Comparison of ENCODE assay signal across 25 mouse cellular contexts in the genomic region with DNA sequence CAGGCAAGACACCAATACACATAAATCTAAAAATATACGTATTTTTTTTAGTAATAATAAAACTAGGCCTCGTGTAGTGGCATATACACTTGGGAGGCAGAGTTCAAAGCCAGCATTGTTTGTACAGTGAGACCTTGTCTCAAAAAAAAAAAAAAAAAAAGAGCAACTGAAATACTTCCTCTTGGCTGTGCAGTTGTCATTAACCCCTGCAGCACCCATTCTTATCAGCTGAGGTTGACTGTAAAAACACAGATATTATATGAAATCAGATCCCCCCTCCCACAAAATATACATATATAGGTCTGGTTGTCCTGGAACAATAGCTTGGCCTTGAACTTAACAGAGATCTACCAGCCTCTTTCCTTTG. TPM values are rescaled to one million over a fixed set of nuclear protein-coding genes. Genes with fewer than 3 reads are reported as not detected.
DNase-seq lines count a peak whose midpoint lies in the region; ATAC-seq lines count a peak whose summit lies in the region.
"Had no signal": no experiment of that assay in that cellular context is flagged by ENCODE, and none has a peak within 500 bp of the region (broad histone marks: within the 10 kb centered on the region; RNA-seq: fewer than 3 reads in every experiment).

No protein-coding gene starts in this region.

- WGBS in kidney, embryonic 16.5 days: 15% methylated on average over 2 of the region's 2 CpGs
- 17% methylated on average over 2 of the region's 2 CpGs for WGBS in macrophage (ENCODE audit: missing documents)

- intact Hi-C loops in heart, postnatal 25 days (cut with DNase I): no loop called here

- H3K27ac ChIP-seq in kidney, embryonic 16.5 days (ENCODE audit: low read length): 0 out of 2 replicates have a peak overlapping the region, but pooled peaks have one; percentile 10
- H3K27ac ChIP-seq in macrophage: peak overlapping the region; percentile 69
- H3K27ac ChIP-seq: embryonic facial prominence, embryonic 12.5 days; forebrain, embryonic 15.5 days; heart, embryonic 10.5 days; hindbrain, embryonic 15.5 days had no signal

- H3K36me3 ChIP-seq in kidney, embryonic 16.5 days (ENCODE audit: insufficient read depth, low read length): peaks cover 37% of the 10 kb centered on the region
- H3K36me3 ChIP-seq in macrophage (ENCODE audit: inconsistent target): peaks cover 29% of the 10 kb centered on the region

- no peak for ATAC-seq in kidney, embryonic 16.5 days (ENCODE audit: low FRiP score, low TSS enrichment)
- ATAC-seq: forebrain, embryonic 15.5 days had no signal

- H3K9me3 ChIP-seq in kidney, embryonic 16.5 days (ENCODE audit: low read length): no peaks in the 10 kb centered on the region
- H3K9me3 ChIP-seq: embryonic facial prominence, embryonic 12.5 days; forebrain, embryonic 15.5 days; heart, embryonic 10.5 days; hindbrain, embryonic 15.5 days had no signal

- no peak overlapping the region for H3K4me3 ChIP-seq in kidney, embryonic 16.5 days (ENCODE audit: low read length)
- no peak overlapping the region for H3K4me3 ChIP-seq in macrophage (ENCODE audit: inconsistent target)
- H3K4me3 ChIP-seq: embryonic facial prominence, embryonic 12.5 days; forebrain, embryonic 15.5 days; heart, embryonic 10.5 days; hindbrain, embryonic 15.5 days had no signal

- H3K79me2 ChIP-seq in macrophage (ENCODE audit: inconsistent target): peaks cover 22% of the 10 kb centered on the region

- H3K4me2 ChIP-seq in kidney, embryonic 16.5 days (replicated peaks; ENCODE audit: low read depth, low read length): no peak overlapping the region
- H3K4me2 ChIP-seq: embryonic facial prominence, embryonic 12.5 days; forebrain, embryonic 15.5 days; hindbrain, embryonic 15.5 days had no signal

- no peak overlapping the region for H3K9ac ChIP-seq in kidney, embryonic 16.5 days (replicated peaks; ENCODE audit: low read length)
- H3K9ac ChIP-seq: embryonic facial prominence, embryonic 12.5 days; forebrain, embryonic 15.5 days; hindbrain, embryonic 15.5 days had no signal

- DNase-seq in heart, adult 11 months: peak; percentile 30
- DNase-seq in heart, postnatal 25 days (ENCODE audit: low spot score): no peak
- DNase-seq in kidney, postnatal 25 days: no peak
- DNase-seq in right cerebral cortex, postnatal 10 days (ENCODE audit: low spot score in 2 of 2): peak; percentile 6 to 15
- DNase-seq in right cerebral cortex, postnatal 4 days: no peak
- no peak for DNase-seq in cerebellum, adult 11 months
- DNase-seq: adrenal gland, adult 8-10 months; adrenal gland, postnatal 36 days; cerebellum, adult 11-12 months; cerebellum, adult 9-10 months; gastrocnemius, postnatal 36 days; heart, adult 18-20 months; heart, postnatal 10 days had no signal

- no peaks in the 10 kb centered on the region for H3K27me3 ChIP-seq in kidney, embryonic 16.5 days (ENCODE audit: insufficient read depth, low read length)
- H3K27me3 ChIP-seq: embryonic facial prominence, embryonic 12.5 days; forebrain, embryonic 15.5 days; hindbrain, embryonic 15.5 days had no signal

- H3K4me1 ChIP-seq in kidney, embryonic 16.5 days (ENCODE audit: insufficient read depth, low read length): peaks cover 45% of the 10 kb centered on the region

RNA-seq across cellular contexts. Expression of gene Gm10337, which starts 2.9 kb away (rescaled TPM):
- total RNA-seq in heart, postnatal 25 days (2021): not detected
- 6.7 TPM in 1 of 2 replicates, not detected in the other for polyA plus RNA-seq in kidney, embryonic 16.5 days (2015; fragmentation: Nextera tagmentation; extraction: Ambion mirVana)
- total RNA-seq in macrophage (2018; cell fraction: chromatin; rRNA removed): not detected
- total RNA-seq in macrophage (2018; cell fraction: cytosol; rRNA removed): not detected
- not detected for total RNA-seq in macrophage (2018; cell fraction: nucleus; rRNA removed)
- polyA plus RNA-seq in macrophage (2018): not detected in 3 replicates
- total RNA-seq: adrenal gland, postnatal 36 days; gastrocnemius, adult 8-10 months; gastrocnemius, postnatal 36 days; heart, adult 18-20 months; hematopoietic stem cell, adult 5-6 weeks had no signal
- polyA plus RNA-seq: brain, embryonic 14.5 days; C2C12; cortical plate, adult 2 months; embryonic facial prominence, embryonic 12.5 days; forebrain, embryonic 11.5 days; heart, embryonic 10.5 days had no signal

RNA-seq across cellular contexts. Expression of gene Map3k12, which starts 10.4 kb away (rescaled TPM):
- total RNA-seq in heart, postnatal 25 days (2021): 1 to 10 TPM; 3.2 to 4.5 TPM
- 17.2 and 19.5 TPM in 2 replicates for polyA plus RNA-seq in kidney, embryonic 16.5 days (2015; fragmentation: Nextera tagmentation; extraction: Ambion mirVana)
- total RNA-seq in macrophage (2018; cell fraction: chromatin; rRNA removed): 10 to 100 TPM in 17 of 26 experiments, 1 to 10 TPM in 9; 1.8 to 34.0 (median 13.6) TPM
- 1 to 10 TPM; 1.7 to 7.0 (median 5.0) TPM for total RNA-seq in macrophage (2018; cell fraction: cytosol; rRNA removed)
- total RNA-seq in macrophage (2018; cell fraction: nucleus; rRNA removed): 10 to 100 TPM in 11 of 26 experiments, 1 to 10 TPM in 15; 2.0 to 26.8 (median 9.3) TPM
- polyA plus RNA-seq in macrophage (2018): 4.7 to 7.1 TPM (median 5.2 TPM) in 3 replicates

RNA-seq across cellular contexts. Expression of gene Tarbp2, which starts 11.5 kb away (rescaled TPM):
- total RNA-seq in heart, postnatal 25 days (2021): 10 to 100 TPM; 46.6 to 47.6 TPM
- polyA plus RNA-seq in kidney, embryonic 16.5 days (2015; fragmentation: Nextera tagmentation; extraction: Ambion mirVana): 95.6 and 99.3 TPM in 2 replicates
- total RNA-seq in macrophage (2018; cell fraction: chromatin; rRNA removed): 100 to 1,000 TPM in 6 of 26 experiments, 10 to 100 TPM in 20; 28.2 to 117 (median 78.1) TPM
- 10 to 100 TPM; 16.6 to 35.0 (median 25.0) TPM for total RNA-seq in macrophage (2018; cell fraction: cytosol; rRNA removed)
- 10 to 100 TPM; 32.4 to 69.6 (median 49.7) TPM for total RNA-seq in macrophage (2018; cell fraction: nucleus; rRNA removed)
- 12.9 to 30.0 TPM (median 24.7 TPM) in 3 replicates for polyA plus RNA-seq in macrophage (2018)

RNA-seq across cellular contexts. Expression of gene Npff, which starts 18.3 kb away (rescaled TPM):
- total RNA-seq in heart, postnatal 25 days (2021): 1 to 10 TPM; 2.5 to 2.8 TPM
- polyA plus RNA-seq in kidney, embryonic 16.5 days (2015; fragmentation: Nextera tagmentation; extraction: Ambion mirVana): 2.0 and 2.9 TPM in 2 replicates
- 10 to 100 TPM in 21 of 26 experiments, 1 to 10 TPM in 5; 2.7 to 23.6 (median 14.7) TPM for total RNA-seq in macrophage (2018; cell fraction: chromatin; rRNA removed)
- total RNA-seq in macrophage (2018; cell fraction: cytosol; rRNA removed): 1 to 10 TPM in 4 of 26 experiments, under 1 TPM in 13, not detected in 9; 0.22 to 1.8 (median 0.51) TPM
- total RNA-seq in macrophage (2018; cell fraction: nucleus; rRNA removed): 10 to 100 TPM in 16 of 26 experiments, 1 to 10 TPM in 10; 2.9 to 26.2 (median 12.6) TPM
- polyA plus RNA-seq in macrophage (2018): 0.41 to 1.8 TPM (median 1.0 TPM) in 3 replicates

RNA-seq across cellular contexts. Expression of gene Pcbp2, which starts 36.1 kb away (rescaled TPM):
- 100 to 1,000 TPM; 458 to 504 TPM for total RNA-seq in heart, postnatal 25 days (2021)
- polyA plus RNA-seq in kidney, embryonic 16.5 days (2015; fragmentation: Nextera tagmentation; extraction: Ambion mirVana): 209 and 212 TPM in 2 replicates
- total RNA-seq in macrophage (2018; cell fraction: chromatin; rRNA removed): 100 to 1,000 TPM; 282 to 698 (median 421) TPM
- total RNA-seq in macrophage (2018; cell fraction: cytosol; rRNA removed): 100 to 1,000 TPM; 519 to 726 (median 593) TPM
- 100 to 1,000 TPM; 274 to 476 (median 355) TPM for total RNA-seq in macrophage (2018; cell fraction: nucleus; rRNA removed)
- polyA plus RNA-seq in macrophage (2018): 469 to 548 TPM (median 534 TPM) in 3 replicates

Comparison
In these comparisons a context has a peak if more than half of its experiments do, and no peak if none do; other contexts are left out.
1. DNase-seq: peak in heart, adult 11 months (single experiment) and right cerebral cortex, postnatal 10 days (2 of 2); none in heart, postnatal 25 days (single experiment), kidney, postnatal 25 days (0 of 2), right cerebral cortex, postnatal 4 days (single experiment) and cerebellum, adult 11 months (single experiment).